Mouse (Mus musculus) liver, adult 2 months (tissue): ENCODE data around the gene Igf2. TPM values are rescaled to one million over a fixed set of nuclear protein-coding genes. Genes with fewer than 3 reads are reported as not detected.
A peak's percentile ranks its signal among the peaks of the same experiment; 100 is the strongest.

Experiments
- DNase-seq: peaks from one replicate; pipeline ENCODE4 v3.0.0-alpha.2; 2011; ENCODE audit warnings: low read depth, low spot score; ENCODE audit errors: extremely low read depth
- H3K27ac ChIP-seq: fragments of 200-500 bp; replicated peaks from 2 replicates; pipeline ENCODE4 v1.5.1; 2012; ENCODE audit warnings: low read depth, mild to moderate bottlenecking, control low read depth, inconsistent platforms, low read length; ENCODE audit not compliant: insufficient read depth
- H3K27me3 ChIP-seq: fragments of 200-500 bp; 2 replicates; pipeline ENCODE4 v1.6.1; 2012; ENCODE audit warnings: mild to moderate bottlenecking, moderate library complexity, low read length, inconsistent platforms; ENCODE audit not compliant: control insufficient read depth, insufficient read depth
- H3K36me3 ChIP-seq: fragments of 200-500 bp; 2 replicates; pipeline ENCODE4 v1.6.1; 2012; ENCODE audit warnings: low read length, inconsistent platforms; ENCODE audit not compliant: control insufficient read depth, insufficient read depth
- H3K4me1 ChIP-seq: fragments of 200-500 bp; 2 replicates; pipeline ENCODE4 v1.6.1; 2011; ENCODE audit warnings: low read length; ENCODE audit not compliant: control insufficient read depth, insufficient read depth
- H3K4me3 ChIP-seq: fragments of 200-500 bp; 2 replicates; pipeline ENCODE4 v1.5.1; 2011; ENCODE audit warnings: low read depth, mild to moderate bottlenecking, control low read depth, low read length, moderate library complexity; ENCODE audit not compliant: insufficient read depth
- H3K79me2 ChIP-seq: fragments of 200-500 bp; 2 replicates; pipeline ENCODE4 v1.6.1; 2012; ENCODE audit warnings: inconsistent platforms, mild to moderate bottlenecking, low read length, moderate library complexity; ENCODE audit not compliant: control insufficient read depth, insufficient read depth
- H3K9ac ChIP-seq: fragments of 200-500 bp; 2 replicates; pipeline ENCODE4 v1.6.1; 2012; ENCODE audit warnings: low read depth, mild to moderate bottlenecking, control low read depth, inconsistent platforms, low read length
- CTCF ChIP-seq: fragments of 200-500 bp; IDR thresholded peaks from 2 replicates; pipeline ENCODE4 v1.5.1; 2011; ENCODE audit warnings: low read depth, low read length, control low read depth
- POLR2A ChIP-seq: fragments of 200-500 bp; IDR thresholded peaks from 2 replicates; pipeline ENCODE4 v1.6.1; 2011; ENCODE audit warnings: low read length, control low read depth; ENCODE audit not compliant: insufficient read depth; ENCODE audit errors: extremely low read depth
- WGBS: fragments of 180-500 bp; shearing (Covaris S2); methylation state at CpG from one replicate; pipeline ENCODE4 v1.1.7; 2018; 5-methylcytosine and 5-hydroxymethylcytosine counted together
- polyA plus RNA-seq: library from polyadenylated mRNA; depleted of rRNA; stranded (reverse); fragments of >200 nt; gene quantifications from 2 replicates; pipeline ENCODE4 v1.2.3, GENCODE M21; 2012
- total RNA-seq: library from RNA; depleted of rRNA; stranded (reverse); fragments of >200 nt; gene quantifications from 2 replicates; pipeline ENCODE4 v1.2.3, GENCODE M21; 2014

The Igf2 gene
- total and polyA plus RNA-seq, 2 experiments = 0.37 to 1.2 TPM

DNA sequence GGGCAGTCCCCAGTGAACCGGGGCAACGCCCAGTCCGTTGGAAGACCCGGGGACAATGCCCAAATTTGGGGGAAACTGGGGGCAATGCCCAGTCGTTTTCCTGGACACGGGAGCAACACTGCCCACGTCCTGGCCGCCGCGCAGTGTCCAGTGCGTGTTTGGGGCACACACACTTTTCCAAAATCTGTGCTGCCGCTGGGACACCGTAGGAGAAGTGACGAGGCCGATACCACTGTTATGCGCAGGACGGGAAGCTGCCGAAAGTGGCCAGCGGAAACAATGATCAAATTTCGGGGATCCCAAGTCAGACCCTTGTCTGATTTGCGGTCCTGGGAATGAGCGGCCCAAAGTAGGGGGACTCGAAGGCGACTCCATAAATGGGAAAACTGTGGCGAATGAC lies 5.6 kb downstream of the Igf2 start:
- TF ChIP-seq CTCF = no peak
- no peak for TF ChIP-seq POLR2A
- H3K4me3 ChIP-seq = no peak overlapping the region
- no peak overlapping the region for H3K9ac ChIP-seq
- H3K4me1 ChIP-seq = peaks cover 1% of the 10 kb centered on the region; the same call in 1 of the 2 replicates
- H3K36me3 ChIP-seq = no peaks in the 10 kb centered on the region
- peaks cover 55% of the 10 kb centered on the region for H3K27me3 ChIP-seq
- H3K27ac ChIP-seq = no peak overlapping the region
- 5% methylated on average over 25 of the region's 25 CpGs for WGBS
- no peaks in the 10 kb centered on the region for H3K79me2 ChIP-seq
- DNase-seq = no peak

DNA sequence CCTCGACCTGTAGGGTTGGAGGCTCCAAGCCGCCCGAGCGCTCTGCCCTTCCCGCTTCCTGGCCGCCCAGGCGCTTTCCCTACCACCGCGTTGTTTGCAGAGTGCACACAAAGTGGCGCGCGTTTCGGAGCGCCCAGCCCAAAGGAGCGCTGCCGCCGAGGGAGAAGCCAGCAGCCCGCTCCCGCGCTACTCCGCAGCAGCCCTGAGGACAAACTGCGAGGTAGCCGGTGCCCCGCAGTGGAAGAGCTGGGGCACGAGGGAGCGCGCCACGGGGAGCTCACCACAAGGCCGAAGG lies 6.0 kb downstream of the Igf2 start:
- WGBS = 2% methylated on average over 29 of the region's 29 CpGs
- TF ChIP-seq CTCF = no peak
- no peak for TF ChIP-seq POLR2A
- Histone ChIP-seq H3K79me2 (no peaks in the 10 kb centered on the region), H3K36me3 (no peaks in the 10 kb centered on the region), H3K9ac (no peak overlapping the region), H3K4me3 (no peak overlapping the region), H3K27me3 (peaks cover 54% of the 10 kb centered on the region), H3K27ac (no peak overlapping the region), H3K4me1 (peaks cover 1% of the 10 kb centered on the region; the same call in 1 of the 2 replicates)
- DNase-seq = no peak

DNA sequence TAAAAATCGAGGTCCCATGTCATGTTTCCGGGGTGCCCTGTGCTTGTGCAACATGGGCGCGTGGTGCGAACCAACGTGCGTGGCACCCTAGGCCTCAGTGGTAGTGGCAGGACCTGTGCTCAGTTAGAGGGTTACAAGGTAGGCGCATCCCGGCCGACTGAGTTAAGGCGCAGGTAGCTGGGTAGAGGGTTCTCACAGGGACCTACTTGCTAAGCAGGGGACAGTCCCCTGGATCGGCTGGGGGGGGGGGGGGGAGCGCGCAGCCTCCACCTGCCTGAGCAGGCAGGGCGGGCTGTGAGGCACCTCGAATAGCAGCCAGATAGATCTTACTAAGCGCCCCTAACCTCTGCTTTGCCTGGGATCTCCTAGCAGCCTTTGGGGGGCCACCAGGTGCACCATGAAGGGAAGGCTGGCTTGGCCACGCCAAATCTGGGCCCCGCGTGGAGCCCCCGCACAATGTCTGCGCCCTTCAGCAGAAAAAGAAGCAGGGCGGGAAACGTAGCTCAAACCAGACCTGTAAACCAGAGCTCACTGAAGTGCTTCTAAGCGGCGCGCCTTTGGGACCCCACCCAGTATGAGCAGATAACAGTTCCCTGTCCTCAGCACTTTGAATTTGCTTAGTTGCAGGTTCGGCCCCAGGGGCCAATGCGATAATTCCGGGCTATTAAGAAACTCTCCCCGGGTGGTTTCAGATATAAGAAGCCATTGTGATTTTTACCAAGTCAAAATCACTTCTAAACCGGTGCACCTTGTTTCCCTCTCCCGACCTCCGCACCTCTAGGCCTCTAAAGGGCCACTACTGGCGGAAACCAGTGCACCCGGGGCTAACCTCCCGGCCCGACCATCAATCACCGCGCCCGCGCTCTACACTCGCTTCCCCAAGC lies 6.6 kb downstream of the Igf2 start:
- H3K36me3 ChIP-seq = no peaks in the 10 kb centered on the region
- peaks cover 51% of the 10 kb centered on the region for H3K27me3 ChIP-seq
- H3K79me2 ChIP-seq = no peaks in the 10 kb centered on the region
- TF ChIP-seq POLR2A (no peak), CTCF (no peak)
- WGBS = 4% methylated on average over 43 of the region's 43 CpGs
- peaks cover 1% of the 10 kb centered on the region; the same call in 1 of the 2 replicates for H3K4me1 ChIP-seq
- H3K9ac ChIP-seq = no peak overlapping the region
- no peak overlapping the region for H3K4me3 ChIP-seq
- no peak overlapping the region for H3K27ac ChIP-seq
- DNase-seq = no peak

DNA sequence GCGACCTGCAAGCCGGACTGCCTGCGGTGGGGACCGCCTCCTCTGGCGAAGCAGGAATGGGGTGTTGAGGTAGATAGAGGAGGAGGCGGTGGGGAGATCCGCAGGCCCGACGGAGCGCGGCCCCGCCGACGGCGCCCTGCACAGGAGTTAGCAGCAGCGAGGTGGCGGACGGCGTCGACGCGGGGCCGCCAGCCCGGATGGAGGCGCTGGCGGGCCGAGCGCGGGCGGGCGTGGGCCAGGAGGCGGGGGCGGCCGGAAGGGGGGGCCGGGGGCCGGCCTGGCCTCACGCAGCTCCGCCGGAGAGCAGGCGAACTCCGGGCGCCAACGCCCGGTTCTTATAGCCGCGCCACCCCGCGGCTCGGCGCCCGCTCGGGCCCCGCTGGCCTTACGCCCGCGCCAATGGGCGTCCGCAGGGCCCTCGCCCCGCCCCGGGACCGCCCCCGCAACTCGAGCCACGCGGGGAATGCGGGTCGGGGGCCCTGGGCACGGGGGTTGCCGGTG lies 7.4 kb downstream of the Igf2 start:
- Histone ChIP-seq H3K27me3 (peaks cover 52% of the 10 kb centered on the region), H3K36me3 (no peaks in the 10 kb centered on the region), H3K4me1 (peaks cover 1% of the 10 kb centered on the region; the same call in 1 of the 2 replicates), H3K4me3 (peak overlapping the region; percentile 37; the same call in 1 of the 2 replicates), H3K27ac (no peak overlapping the region), H3K79me2 (no peaks in the 10 kb centered on the region), H3K9ac (no peak overlapping the region)
- 4% methylated on average over 56 of the region's 70 CpGs for WGBS
- DNase-seq = no peak
- TF ChIP-seq CTCF (no peak), POLR2A (no peak)

DNA sequence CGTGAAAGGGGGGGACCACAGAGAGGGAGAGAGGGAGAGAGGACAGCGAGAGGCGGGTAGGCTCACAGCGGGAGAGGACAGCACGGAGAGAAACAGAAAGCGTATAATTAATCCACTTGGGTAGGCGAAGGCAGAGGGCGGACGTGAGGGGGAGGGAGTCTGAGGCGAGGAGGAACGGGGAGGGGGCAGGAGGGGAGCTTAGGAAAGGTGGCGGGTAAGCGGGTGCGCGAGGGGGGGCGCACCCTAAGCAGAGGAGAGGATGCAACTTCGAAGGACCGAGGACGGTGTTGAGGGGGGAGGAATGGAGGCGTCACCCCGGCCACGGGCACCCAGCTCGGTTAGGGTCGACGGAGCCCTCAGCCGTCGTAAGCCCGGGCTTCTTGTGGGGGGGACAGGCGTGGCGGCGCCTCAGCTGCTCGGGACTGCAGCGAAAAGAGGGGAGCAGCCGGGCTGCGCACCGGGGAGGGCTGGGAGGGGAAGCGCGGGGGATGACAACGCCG lies 7.9 kb downstream of the Igf2 start:
- TF ChIP-seq POLR2A (no peak), CTCF (no peak)
- Histone ChIP-seq H3K4me1 (peaks cover 1% of the 10 kb centered on the region; the same call in 1 of the 2 replicates), H3K9ac (no peak overlapping the region), H3K27me3 (peaks cover 49% of the 10 kb centered on the region), H3K4me3 (peak overlapping the region; percentile 37; the same call in 1 of the 2 replicates), H3K36me3 (no peaks in the 10 kb centered on the region), H3K79me2 (no peaks in the 10 kb centered on the region), H3K27ac (no peak overlapping the region)
- 4% methylated on average over 40 of the region's 40 CpGs for WGBS
- no peak for DNase-seq
